Mouse (Mus musculus): Measurements from ENCODE around the gene Ext2. TPM values are rescaled to one million over a fixed set of nuclear protein-coding genes. Genes with fewer than 3 reads are reported as not detected.

The Ext2 gene
- polyA plus RNA-seq (2012; rRNA removed; ENCODE audit: low replicate concordance) = 18.9 and 20.7 TPM in 2 replicates

GRCm38 (mm10) chr2:93822045-93822749 is at the start of gene Ext2:
Gene Ext2 (minus strand): TSS chr2:93822568.

GRCm38 (mm10) chr2:93869107-93869600 is 46.8 kb upstream of the Ext2 start, which contains the start of gene Accsl:
Gene Accsl (minus strand): TSS chr2:93869157.

GRCm38 (mm10) chr2:93849505-93850089 is 27.2 kb upstream of the Ext2 start, which contains the start of gene Accs:
Gene Accs (minus strand): TSS chr2:93849943.

Other genes starting within 250 kb of the Ext2 start
- gene Alx4, start 180.2 kb downstream of the Ext2 start, polyA plus RNA-seq (2012; rRNA removed; ENCODE audit: low replicate concordance) = 0.02 TPM in 1 of 2 replicates, not detected in the other
- gene Accs, start 27.4 kb upstream of the Ext2 start, polyA plus RNA-seq (2012; rRNA removed; ENCODE audit: low replicate concordance) = 5.8 and 6.8 TPM in 2 replicates
- not detected in 2 replicates for gene Accsl, start 46.6 kb upstream of the Ext2 start, polyA plus RNA-seq (2012; rRNA removed; ENCODE audit: low replicate concordance)
- 52.3 and 109 TPM in 2 replicates for gene Gm13889, start 134.6 kb upstream of the Ext2 start, polyA plus RNA-seq (2012; rRNA removed; ENCODE audit: low replicate concordance)
- 3.2 TPM in 1 of 2 replicates, not detected in the other for gene Gm27027, start 173.8 kb upstream of the Ext2 start, polyA plus RNA-seq (2012; rRNA removed; ENCODE audit: low replicate concordance)
- gene Alkbh3, start 188.2 kb upstream of the Ext2 start, polyA plus RNA-seq (2012; rRNA removed; ENCODE audit: low replicate concordance) = 24.4 and 33.3 TPM in 2 replicates

All from duodenum, adult 2 months (tissue).